Mouse (Mus musculus) cerebellum, adult 18-20 months (tissue): ENCODE measurements around the gene Olfr1106.

Experiments
- DNase-seq, 2 experiments: peaks; one replicate each; pipeline ENCODE4 v3.0.0; 2021

Gene Olfr1106

DNA sequence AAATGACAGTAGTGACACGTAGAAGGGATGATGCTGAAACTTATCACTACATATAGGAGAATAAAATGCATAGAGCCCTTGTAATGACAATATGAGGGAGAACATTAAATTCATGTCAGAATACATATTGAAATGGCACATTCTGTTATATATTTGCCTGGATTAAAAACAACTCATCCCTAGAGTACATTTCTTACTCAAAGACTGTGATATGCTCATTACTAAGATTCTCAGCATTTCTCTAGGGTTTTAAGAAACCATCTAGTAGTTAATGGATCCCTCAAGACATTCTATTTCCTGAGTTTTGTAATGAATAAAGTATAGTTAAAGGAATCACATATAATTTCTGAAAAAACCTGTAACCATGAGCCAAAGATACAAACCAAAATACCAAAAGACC, at the start of gene Olfr1106:
TSS of gene Olfr1106 (minus strand) at position 101 of the 400 bp plus-strand sequence.
- DNase-seq = no peak

DNA sequence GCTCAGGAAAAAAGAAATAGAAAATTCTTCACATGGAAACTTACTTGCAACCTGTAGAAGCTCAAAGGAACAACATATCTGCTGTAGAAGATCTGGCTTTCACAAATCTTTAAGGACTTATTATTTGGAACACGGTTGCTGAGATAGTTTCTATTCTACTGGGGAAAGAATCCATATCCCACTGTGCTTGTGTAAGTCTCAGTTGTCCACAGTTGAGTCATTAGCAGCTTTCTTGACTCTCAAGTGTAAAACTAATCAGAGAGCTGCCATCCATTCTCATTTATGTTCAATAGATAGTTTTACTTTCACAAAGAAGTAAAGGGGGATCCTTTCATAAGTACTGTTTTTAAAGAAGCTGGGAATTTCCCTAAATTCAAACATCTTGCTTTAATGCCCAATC, 43.8 kb upstream of the Olfr1106 start, which contains the start of gene Olfr1109:
TSS of gene Olfr1109 (minus strand) at position 101 of the 400 bp plus-strand sequence.
- no peak for DNase-seq

DNA sequence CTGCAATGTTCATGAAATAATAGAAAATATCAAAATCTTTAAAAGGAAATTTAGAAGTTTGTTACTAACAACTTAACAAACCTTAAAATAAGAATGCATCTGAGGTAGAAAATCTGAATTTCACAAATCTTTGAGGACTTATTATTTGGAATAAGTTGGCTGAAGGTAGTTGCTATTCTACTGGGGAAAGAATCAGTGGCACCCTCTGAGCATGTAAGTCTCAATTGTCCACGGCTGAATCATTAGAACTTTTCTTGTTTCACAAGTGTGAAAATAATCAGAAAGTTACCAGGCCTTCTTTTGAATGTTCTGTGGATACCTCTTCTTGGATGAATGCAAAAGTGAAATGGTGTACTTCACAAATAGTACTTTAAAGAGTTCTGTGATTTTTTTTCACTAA, 23.6 kb upstream of the Olfr1106 start, which contains the start of gene Olfr1107:
TSS of gene Olfr1107 (minus strand) at position 101 of the 400 bp plus-strand sequence.
- DNase-seq = no peak

DNA sequence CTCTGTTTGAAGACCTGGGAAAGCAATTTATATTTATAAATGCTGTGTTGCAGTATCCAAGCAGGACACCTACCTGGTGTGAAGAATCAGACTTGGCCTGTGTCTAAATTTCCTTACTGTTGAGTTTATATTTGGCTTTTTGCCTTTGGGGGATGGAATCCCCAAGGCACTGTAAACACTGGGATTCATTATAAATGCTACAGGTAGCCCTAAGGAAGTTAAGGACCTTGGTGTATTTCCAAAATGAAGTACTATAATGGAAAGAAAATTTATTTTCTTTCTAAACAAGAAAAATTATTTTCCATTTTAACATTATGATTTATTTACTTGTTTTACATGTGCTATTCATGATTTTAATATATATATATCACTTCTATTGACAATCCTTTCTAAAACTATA, 15.6 kb downstream of the Olfr1106 start, which contains the start of gene Olfr1105:
TSS of gene Olfr1105 (minus strand) at position 101 of the 400 bp plus-strand sequence.
- no peak for DNase-seq

DNA sequence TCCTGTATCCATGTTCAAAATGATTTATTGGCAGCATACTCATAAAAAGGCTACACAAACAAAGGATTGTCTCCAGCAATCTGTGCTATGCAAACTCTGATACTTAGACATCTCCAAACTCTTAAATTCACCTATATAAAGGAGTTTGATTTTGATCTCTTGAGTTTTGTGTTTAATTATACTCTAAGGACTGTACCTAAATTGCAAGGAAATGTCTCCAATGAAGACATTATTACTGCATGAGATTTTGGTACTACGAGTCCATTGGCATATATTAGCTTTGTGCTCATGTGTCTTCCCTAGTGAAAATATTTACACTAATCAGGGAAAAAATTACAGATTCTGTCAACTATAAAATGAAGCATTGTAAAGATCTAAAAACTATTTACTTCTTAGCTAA, 25.1 kb downstream of the Olfr1106 start, which contains the start of gene Olfr1104:
TSS of gene Olfr1104 (minus strand) at position 101 of the 400 bp plus-strand sequence.
- DNase-seq = no peak

DNA sequence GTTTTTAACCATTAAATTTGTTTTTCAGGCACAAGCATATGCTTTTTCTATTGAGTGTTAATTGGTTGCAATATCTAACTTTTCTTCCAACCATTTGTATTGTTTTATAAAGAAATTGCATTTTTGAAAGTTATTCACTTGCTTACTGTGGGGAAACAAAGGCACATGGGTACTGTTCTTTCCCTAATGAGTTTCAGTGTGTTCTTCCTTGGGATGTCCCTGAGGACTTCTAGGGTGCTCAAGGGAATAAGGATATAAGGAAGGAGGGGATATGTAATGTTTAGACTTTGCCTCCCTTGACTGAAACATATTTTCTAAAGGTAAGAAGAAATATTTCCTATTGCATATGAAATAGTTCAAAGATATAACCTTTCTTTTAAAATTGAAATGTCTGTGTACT, 54.0 kb downstream of the Olfr1106 start, which contains the start of gene Olfr1102:
TSS of gene Olfr1102 (plus strand) at position 301 of the 400 bp plus-strand sequence.
- DNase-seq = no peak
